Mouse (Mus musculus) thymus, postnatal 4 days (tissue): ENCODE results near the gene Faf1.

Source experiments
- DNase-seq: peaks from one replicate; pipeline ENCODE4 v3.0.0; 2021

Faf1 gene

GRCm38 (mm10) chr4:109939291-109939690, 262.9 kb downstream of the Faf1 start:
- no peak for DNase-seq

GRCm38 (mm10) chr4:109945554-109945953, 269.2 kb downstream of the Faf1 start:
- DNase-seq: no peak

GRCm38 (mm10) chr4:109949307-109949706, 272.9 kb downstream of the Faf1 start:
- no peak for DNase-seq

GRCm38 (mm10) chr4:109953509-109953908, 277.1 kb downstream of the Faf1 start:
- DNase-seq: no peak

- no peak for DNase-seq
Observed at GRCm38 (mm10) chr4:109960201-109960935, 284.0 kb downstream of the Faf1 start.

- DNase-seq: no peak
Observed at GRCm38 (mm10) chr4:109963570-109964279, 287.3 kb downstream of the Faf1 start.

- DNase-seq: no peak
Observed at GRCm38 (mm10) chr4:109969561-109969960, 293.2 kb downstream of the Faf1 start.

GRCm38 (mm10) chr4:109973991-109974654, 297.7 kb downstream of the Faf1 start:
- no peak for DNase-seq

GRCm38 (mm10) chr4:109974655-109975380, 298.4 kb downstream of the Faf1 start:
- DNase-seq: no peak

GRCm38 (mm10) chr4:109975381-109976240, 299.2 kb downstream of the Faf1 start:
- no peak for DNase-seq

GRCm38 (mm10) chr4:109976273-109977147, 300.1 kb downstream of the Faf1 start:
- no peak for DNase-seq

GRCm38 (mm10) chr4:109977148-109978067, 301.0 kb downstream of the Faf1 start, which contains the start of gene Dmrta2:
Gene Dmrta2, plus strand, starts transcription at chr4:109978053.
- no peak for DNase-seq

GRCm38 (mm10) chr4:109978068-109978857, 301.9 kb downstream of the Faf1 start:
- no peak for DNase-seq

GRCm38 (mm10) chr4:109978858-109979340, 302.5 kb downstream of the Faf1 start:
- DNase-seq: no peak

- no peak for DNase-seq
Observed at GRCm38 (mm10) chr4:109979461-109980320, 303.3 kb downstream of the Faf1 start.

- no peak for DNase-seq
Observed at GRCm38 (mm10) chr4:109980321-109981082, 304.1 kb downstream of the Faf1 start.
